Comparison of ENCODE assay signal across 13 mouse cellular contexts in the genomic region with DNA sequence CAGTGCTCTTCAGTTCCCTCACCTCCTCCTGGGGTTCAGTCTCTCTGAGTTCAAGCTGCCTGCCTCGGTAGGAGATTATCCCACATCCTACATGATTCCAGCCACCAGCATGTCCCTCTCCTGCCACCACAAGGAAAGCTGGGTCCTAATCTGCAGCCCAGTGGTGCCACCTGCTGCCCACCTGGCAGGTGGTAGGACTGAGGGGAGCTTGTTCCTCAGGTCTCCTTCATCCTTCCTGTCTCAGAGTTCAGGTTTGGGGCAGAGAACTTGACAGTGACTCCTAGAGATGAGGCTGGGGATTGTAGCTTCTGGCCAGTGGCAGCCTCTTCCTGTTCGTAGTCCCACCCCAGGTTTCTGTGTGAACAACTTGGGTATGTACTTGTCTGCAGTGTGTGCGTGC. TPM values are rescaled to one million over a fixed set of nuclear protein-coding genes. Genes with fewer than 3 reads are reported as not detected.
A peak's percentile ranks its signal among the peaks of the same experiment; 100 is the strongest.
DNase-seq lines count a peak whose midpoint lies in the region; ATAC-seq and TF ChIP-seq lines count a peak whose summit lies in the region.
"Had no signal": no experiment of that assay in that cellular context is flagged by ENCODE, and none has a peak within 500 bp of the region (broad histone marks: within the 10 kb centered on the region; RNA-seq: fewer than 3 reads in every experiment).

No protein-coding gene starts in this region.

- TF ChIP-seq CTCF in cerebellum, adult 2 months (IDR thresholded peaks at IDR 0.05; ENCODE audit: borderline replicate concordance, insufficient read depth, low read depth, low read length) = peak; percentile 56; the same call in 1 of the 2 replicates
- peak; percentile 61 for TF ChIP-seq CTCF in liver, postnatal 0 days (IDR thresholded peaks at IDR 0.05; ENCODE audit: low read depth)
- peak; percentile 57; the same call in 1 of the 2 replicates for TF ChIP-seq CTCF in embryonic fibroblast, embryonic 13.5 days (IDR thresholded peaks at IDR 0.05; ENCODE audit: borderline replicate concordance, insufficient read depth, low read length)

- H3K27ac ChIP-seq in cerebellum, adult 2 months (ENCODE audit: insufficient read depth, low read length) = no peak overlapping the region
- H3K27ac ChIP-seq in liver, postnatal 0 days (ENCODE audit: low read depth) = no peak overlapping the region
- no peak overlapping the region for H3K27ac ChIP-seq in liver, embryonic 12.5 days
- H3K27ac ChIP-seq in embryonic fibroblast, embryonic 13.5 days (ENCODE audit: insufficient read depth, low read length) = no peak overlapping the region
- no peak overlapping the region for H3K27ac ChIP-seq in midbrain, embryonic 11.5 days (ENCODE audit: low read depth, low read length)
- H3K27ac ChIP-seq: heart, embryonic 13.5 days; limb, embryonic 13.5 days; stomach, embryonic 15.5 days had no signal

- ATAC-seq in liver, postnatal 0 days = no peak
- no peak for ATAC-seq in liver, embryonic 12.5 days
- ATAC-seq in megakaryocyte, adult 5-6 weeks (ENCODE audit: poor library complexity, severe bottlenecking) = peak; percentile 49
- no peak for ATAC-seq in inflammation-experienced regulatory T-cells, adult 6 months
- no peak for ATAC-seq in midbrain, embryonic 11.5 days (ENCODE audit: low FRiP score)

- no peak for TF ChIP-seq POLR2A in cerebellum, adult 2 months (IDR thresholded peaks at IDR 0.05; ENCODE audit: borderline replicate concordance, insufficient read depth, low read length)
- TF ChIP-seq POLR2A in embryonic fibroblast, embryonic 13.5 days (IDR thresholded peaks at IDR 0.05; ENCODE audit: low read depth, low read length) = no peak

- DNase-seq in cerebellum, adult 2 months = no peak
- no peak for DNase-seq in cerebellum, adult 9-10 months
- no peak for DNase-seq in liver, postnatal 0 days
- DNase-seq in midbrain, embryonic 11.5 days (ENCODE audit: low spot score, missing footprints) = no peak

- H3K4me3 ChIP-seq in cerebellum, adult 2 months (replicated peaks; ENCODE audit: insufficient read depth, low read depth, low read length) = no peak overlapping the region
- no peak overlapping the region for H3K4me3 ChIP-seq in liver, postnatal 0 days (ENCODE audit: low read depth, low read length)
- no peak overlapping the region for H3K4me3 ChIP-seq in liver, embryonic 12.5 days
- H3K4me3 ChIP-seq in embryonic fibroblast, embryonic 13.5 days (ENCODE audit: insufficient read depth, low read length) = no peak overlapping the region
- H3K4me3 ChIP-seq in midbrain, embryonic 11.5 days (ENCODE audit: low read depth, low read length) = no peak overlapping the region
- H3K4me3 ChIP-seq: heart, embryonic 13.5 days; limb, embryonic 13.5 days; stomach, embryonic 15.5 days had no signal

- peaks cover 12% of the 10 kb centered on the region for H3K4me1 ChIP-seq in cerebellum, adult 2 months (ENCODE audit: control insufficient read depth, insufficient read depth, low read length)
- H3K4me1 ChIP-seq in liver, postnatal 0 days (ENCODE audit: insufficient read depth) = 0 out of 2 replicates have a peak, but pooled peaks cover 2% of the 10 kb centered on the region
- peaks cover 7% of the 10 kb centered on the region; the same call in 1 of the 2 replicates for H3K4me1 ChIP-seq in liver, embryonic 12.5 days
- H3K4me1 ChIP-seq in embryonic fibroblast, embryonic 13.5 days (ENCODE audit: control insufficient read depth, insufficient read depth, low read length) = peaks cover 8% of the 10 kb centered on the region
- H3K4me1 ChIP-seq in midbrain, embryonic 11.5 days (ENCODE audit: control insufficient read depth, insufficient read depth, low read length) = no peaks in the 10 kb centered on the region
- H3K4me1 ChIP-seq: stomach, embryonic 15.5 days had no signal

- TF ChIP-seq EP300 in liver, postnatal 0 days (IDR thresholded peaks at IDR 0.05; ENCODE audit: low read depth) = no peak

- no peak overlapping the region for H3K4me2 ChIP-seq in liver, postnatal 0 days (ENCODE audit: low read depth, low read length)
- H3K4me2 ChIP-seq in liver, embryonic 12.5 days = no peak overlapping the region
- H3K4me2 ChIP-seq in midbrain, embryonic 11.5 days = no peak overlapping the region
- H3K4me2 ChIP-seq: heart, embryonic 13.5 days; limb, embryonic 13.5 days; stomach, embryonic 15.5 days had no signal

- H3K9me3 ChIP-seq in liver, postnatal 0 days (ENCODE audit: low read length) = no peaks in the 10 kb centered on the region
- H3K9me3 ChIP-seq in liver, embryonic 12.5 days (replicated peaks) = no peaks in the 10 kb centered on the region
- no peaks in the 10 kb centered on the region for H3K9me3 ChIP-seq in midbrain, embryonic 11.5 days (ENCODE audit: control insufficient read depth, low read length)
- H3K9me3 ChIP-seq: heart, embryonic 13.5 days; limb, embryonic 13.5 days; stomach, embryonic 15.5 days had no signal

- H3K27me3 ChIP-seq in cerebellum, adult 2 months (ENCODE audit: control insufficient read depth, insufficient read depth, low read length) = no peaks in the 10 kb centered on the region
- H3K27me3 ChIP-seq in liver, postnatal 0 days (ENCODE audit: insufficient read depth, low read length) = no peaks in the 10 kb centered on the region
- peaks cover 5% of the 10 kb centered on the region; the same call in 1 of the 2 replicates for H3K27me3 ChIP-seq in liver, embryonic 12.5 days (replicated peaks)
- no peaks in the 10 kb centered on the region for H3K27me3 ChIP-seq in midbrain, embryonic 11.5 days (ENCODE audit: control insufficient read depth, insufficient read depth, low read length)
- H3K27me3 ChIP-seq: limb, embryonic 13.5 days; stomach, embryonic 15.5 days had no signal

- no peaks in the 10 kb centered on the region for H3K36me3 ChIP-seq in liver, postnatal 0 days (replicated peaks; ENCODE audit: insufficient read depth, low read length)
- no peaks in the 10 kb centered on the region for H3K36me3 ChIP-seq in liver, embryonic 12.5 days
- no peaks in the 10 kb centered on the region for H3K36me3 ChIP-seq in midbrain, embryonic 11.5 days (ENCODE audit: control insufficient read depth, insufficient read depth, low read length)
- H3K36me3 ChIP-seq: heart, embryonic 13.5 days; limb, embryonic 13.5 days; stomach, embryonic 15.5 days had no signal

- WGBS in cerebellum, adult 2 months = 73% methylated on average over 3 of the region's 3 CpGs
- 41% methylated on average over 3 of the region's 3 CpGs for WGBS in liver, postnatal 0 days (ENCODE audit: insufficient replicate concordance)
- 52% methylated on average over 3 of the region's 3 CpGs for WGBS in liver, embryonic 12.5 days (ENCODE audit: insufficient replicate concordance)
- 66% methylated on average over 3 of the region's 3 CpGs for WGBS in midbrain, embryonic 11.5 days

- H3K9ac ChIP-seq in liver, postnatal 0 days (replicated peaks) = no peak overlapping the region
- H3K9ac ChIP-seq in liver, embryonic 12.5 days = no peak overlapping the region
- no peak overlapping the region for H3K9ac ChIP-seq in midbrain, embryonic 11.5 days (ENCODE audit: low read length)
- H3K9ac ChIP-seq: heart, embryonic 13.5 days; limb, embryonic 13.5 days; stomach, embryonic 15.5 days had no signal

RNA-seq across cellular contexts. Expression of a gene that starts 17.2 kb away (rescaled TPM):
- 0.05 and 0.30 TPM in 2 replicates for polyA plus RNA-seq in cerebellum, adult 2 months (2012; rRNA removed)
- 0.31 and 0.38 TPM in 2 replicates for polyA plus RNA-seq in liver, postnatal 0 days (2015; fragmentation: Nextera tagmentation; extraction: Ambion mirVana)
- 0.11 and 0.16 TPM in 2 replicates for polyA plus RNA-seq in liver, embryonic 12.5 days (2016; fragmentation: Nextera tagmentation; extraction: Ambion mirVana)
- polyA plus RNA-seq in embryonic fibroblast, embryonic 13.5 days (2011; ENCODE audit: insufficient read length, low read depth, missing spikeins) = 2.2 and 2.4 TPM in 2 replicates
- 44.3 and 45.8 TPM in 2 replicates for total RNA-seq in megakaryocyte, adult 5-6 weeks (2015)
- total RNA-seq in megakaryocyte, adult 5-6 weeks (2017) = 31.7 and 37.8 TPM in 2 replicates
- under 1 TPM in 1 of 3 experiments, not detected in 2; 0.16 TPM for polyA plus RNA-seq in inflammation-experienced regulatory T-cells, adult 6 months (2017; shearing (Covaris generic))
- polyA plus RNA-seq in midbrain, embryonic 11.5 days (2014; fragmentation: Nextera tagmentation; extraction: Ambion mirVana) = not detected in 2 replicates
- polyA plus RNA-seq: neural tube, embryonic 11.5 days had no signal

RNA-seq across cellular contexts. Expression of a gene that starts 23.7 kb away (rescaled TPM):
- polyA plus RNA-seq in cerebellum, adult 2 months (2012; rRNA removed) = 0.33 and 0.36 TPM in 2 replicates
- polyA plus RNA-seq in liver, postnatal 0 days (2015; fragmentation: Nextera tagmentation; extraction: Ambion mirVana) = 2.3 and 2.4 TPM in 2 replicates
- 6.0 and 6.1 TPM in 2 replicates for polyA plus RNA-seq in liver, embryonic 12.5 days (2016; fragmentation: Nextera tagmentation; extraction: Ambion mirVana)
- 0.98 and 1.8 TPM in 2 replicates for polyA plus RNA-seq in embryonic fibroblast, embryonic 13.5 days (2011; ENCODE audit: insufficient read length, low read depth, missing spikeins)
- total RNA-seq in megakaryocyte, adult 5-6 weeks (2015) = 0.85 and 1.1 TPM in 2 replicates
- 1.5 and 2.8 TPM in 2 replicates for total RNA-seq in megakaryocyte, adult 5-6 weeks (2017)
- polyA plus RNA-seq in inflammation-experienced regulatory T-cells, adult 6 months (2017; shearing (Covaris generic)) = under 1 TPM in 1 of 3 experiments, not detected in 2; 0.09 TPM
- 4.2 and 7.2 TPM in 2 replicates for polyA plus RNA-seq in midbrain, embryonic 11.5 days (2014; fragmentation: Nextera tagmentation; extraction: Ambion mirVana)

RNA-seq across cellular contexts. Expression of a gene that starts 51.4 kb away (rescaled TPM):
- polyA plus RNA-seq in cerebellum, adult 2 months (2012; rRNA removed) = 0.13 and 0.15 TPM in 2 replicates
- polyA plus RNA-seq in liver, postnatal 0 days (2015; fragmentation: Nextera tagmentation; extraction: Ambion mirVana) = not detected in 2 replicates
- polyA plus RNA-seq in liver, embryonic 12.5 days (2016; fragmentation: Nextera tagmentation; extraction: Ambion mirVana) = not detected in 2 replicates
- not detected in 2 replicates for polyA plus RNA-seq in embryonic fibroblast, embryonic 13.5 days (2011; ENCODE audit: insufficient read length, low read depth, missing spikeins)
- total RNA-seq in megakaryocyte, adult 5-6 weeks (2015) = not detected in 2 replicates
- total RNA-seq in megakaryocyte, adult 5-6 weeks (2017) = not detected in 2 replicates
- 1 to 10 TPM in 1 of 3 experiments, under 1 TPM in 2; 0.36 to 1.6 (median 0.87) TPM for polyA plus RNA-seq in inflammation-experienced regulatory T-cells, adult 6 months (2017; shearing (Covaris generic))
- polyA plus RNA-seq in midbrain, embryonic 11.5 days (2014; fragmentation: Nextera tagmentation; extraction: Ambion mirVana) = 0.07 and 0.16 TPM in 2 replicates
- total RNA-seq: adrenal gland, postnatal 4 days had no signal
- polyA plus RNA-seq: neural tube, embryonic 11.5 days had no signal
